Mouse (Mus musculus): ENCODE measurements around the gene Gse1.

GRCm38 (mm10) chr8:120591587-120592292 lies 363.5 kb downstream of the Gse1 start:
- TF ChIP-seq POLR2A (IDR thresholded peaks at IDR 0.05; ENCODE audit: borderline replicate concordance, control insufficient read depth, low read depth, low read length) (no peak), CTCF (IDR thresholded peaks at IDR 0.05; ENCODE audit: control insufficient read depth, insufficient read depth, low read length) (no peak)
